Mouse (Mus musculus): ENCODE measurements around the gene Vhl. TPM values are rescaled to one million over a fixed set of nuclear protein-coding genes. Genes with fewer than 3 reads are reported as not detected.

Vhl gene
- polyA plus RNA-seq, 1 experiment from 2014 or later, result 56.2 TPM

Other genes starting within 250 kb of the Vhl start
- 52.7 and 53.4 TPM in 2 replicates for gene Tada3, start 246.1 kb upstream of the Vhl start, polyA plus RNA-seq (2016; fragmentation: Nextera tagmentation; extraction: Ambion mirVana)
- gene Arpc4, start 245.8 kb upstream of the Vhl start, polyA plus RNA-seq (2016; fragmentation: Nextera tagmentation; extraction: Ambion mirVana), result 354 and 364 TPM in 2 replicates
- 6.3 and 6.4 TPM in 2 replicates for gene Ttll3, start 234.7 kb upstream of the Vhl start, polyA plus RNA-seq (2016; fragmentation: Nextera tagmentation; extraction: Ambion mirVana)
- 26.0 and 28.6 TPM in 2 replicates for gene Rpusd3, start 204.6 kb upstream of the Vhl start, polyA plus RNA-seq (2016; fragmentation: Nextera tagmentation; extraction: Ambion mirVana)
- not detected in 2 replicates for gene Cidec, start 188.2 kb upstream of the Vhl start, polyA plus RNA-seq (2016; fragmentation: Nextera tagmentation; extraction: Ambion mirVana)
- 75.0 and 81.6 TPM in 2 replicates for gene Jagn1, start 181.4 kb upstream of the Vhl start, polyA plus RNA-seq (2016; fragmentation: Nextera tagmentation; extraction: Ambion mirVana)
- 3.4 and 3.9 TPM in 2 replicates for gene Il17re, start 165.5 kb upstream of the Vhl start, polyA plus RNA-seq (2016; fragmentation: Nextera tagmentation; extraction: Ambion mirVana)
- 3.9 and 5.4 TPM in 2 replicates for gene Il17rc, start 152.5 kb upstream of the Vhl start, polyA plus RNA-seq (2016; fragmentation: Nextera tagmentation; extraction: Ambion mirVana)
- 20.1 and 23.1 TPM in 2 replicates for gene Creld1, start 140.7 kb upstream of the Vhl start, polyA plus RNA-seq (2016; fragmentation: Nextera tagmentation; extraction: Ambion mirVana)
- 2.9 and 3.5 TPM in 2 replicates for gene Prrt3, start 122.0 kb upstream of the Vhl start, polyA plus RNA-seq (2016; fragmentation: Nextera tagmentation; extraction: Ambion mirVana)
- gene Emc3, start 92.3 kb upstream of the Vhl start, polyA plus RNA-seq (2016; fragmentation: Nextera tagmentation; extraction: Ambion mirVana), result 85.4 and 90.9 TPM in 2 replicates
- gene Fancd2, start 92.3 kb upstream of the Vhl start, polyA plus RNA-seq (2016; fragmentation: Nextera tagmentation; extraction: Ambion mirVana), result 13.4 and 14.7 TPM in 2 replicates
- gene Fancd2os, start 23.2 kb upstream of the Vhl start, polyA plus RNA-seq (2016; fragmentation: Nextera tagmentation; extraction: Ambion mirVana), result 0.13 TPM in 1 of 2 replicates, not detected in the other
- gene Brk1, start 19.2 kb upstream of the Vhl start, polyA plus RNA-seq (2016; fragmentation: Nextera tagmentation; extraction: Ambion mirVana), result 211 and 215 TPM in 2 replicates
- gene Irak2, start 14.5 kb downstream of the Vhl start, polyA plus RNA-seq (2016; fragmentation: Nextera tagmentation; extraction: Ambion mirVana), result 3.0 and 3.7 TPM in 2 replicates
- gene Tatdn2, start 73.1 kb downstream of the Vhl start, polyA plus RNA-seq (2016; fragmentation: Nextera tagmentation; extraction: Ambion mirVana), result 0.61 and 0.95 TPM in 2 replicates
- gene Ghrl, start 95.9 kb downstream of the Vhl start, polyA plus RNA-seq (2016; fragmentation: Nextera tagmentation; extraction: Ambion mirVana), result 0.37 TPM in 1 of 2 replicates, not detected in the other
- 268 and 282 TPM in 2 replicates for gene Sec13, start 116.8 kb downstream of the Vhl start, polyA plus RNA-seq (2016; fragmentation: Nextera tagmentation; extraction: Ambion mirVana)

Data from embryonic facial prominence, embryonic 12.5 days (tissue).